Mouse (Mus musculus): Measurements from ENCODE around the gene Olfr1025-ps1. TPM values are rescaled to one million over a fixed set of nuclear protein-coding genes. Genes with fewer than 3 reads are reported as not detected.

Olfr1025-ps1 gene
- not detected in 2 replicates for polyA plus RNA-seq (2016; fragmentation: Nextera tagmentation; extraction: Ambion mirVana)

- no peak for ATAC-seq
- Histone ChIP-seq H3K4me2 (no peak within 1 kb of the TSS), H3K27me3 (replicated peaks) (no peaks in the 10 kb centered on the region), H3K9me3 (replicated peaks) (no peaks in the 10 kb centered on the region), H3K27ac (no peak within 1 kb of the TSS), H3K4me1 (no peaks in the 10 kb centered on the region), H3K4me3 (no peak within 1 kb of the TSS), H3K36me3 (no peaks in the 10 kb centered on the region), H3K9ac (no peak within 1 kb of the TSS)
- WGBS (ENCODE audit: insufficient replicate concordance), result 21% methylated on average over 1 of the region's 1 CpGs
These were observed at the start of gene Olfr1025-ps1 for GRCm38 (mm10) chr2:85914893-85915292. Gene Olfr1025-ps1 (plus strand): TSS chr2:85915193.

- Histone ChIP-seq H3K9ac (no peak within 1 kb of the TSS), H3K4me1 (no peaks in the 10 kb centered on the region), H3K4me2 (no peak within 1 kb of the TSS), H3K27me3 (replicated peaks) (no peaks in the 10 kb centered on the region), H3K4me3 (no peak within 1 kb of the TSS), H3K27ac (no peak within 1 kb of the TSS), H3K36me3 (no peaks in the 10 kb centered on the region), H3K9me3 (replicated peaks) (no peaks in the 10 kb centered on the region)
- WGBS (ENCODE audit: insufficient replicate concordance), result 41% methylated on average over 2 of the region's 2 CpGs
- ATAC-seq, result no peak
These were observed 46.7 kb upstream of the Olfr1025-ps1 start, which contains the start of gene Olfr1022 for GRCm38 (mm10) chr2:85868294-85868693. Gene Olfr1022 (plus strand): TSS chr2:85868594.

GRCm38 (mm10) chr2:85885340-85885739, 29.7 kb upstream of the Olfr1025-ps1 start, which contains the start of gene Olfr1023:
Gene Olfr1023 (plus strand): TSS chr2:85885640.
- Histone ChIP-seq H3K36me3 (no peaks in the 10 kb centered on the region), H3K27ac (no peak within 1 kb of the TSS), H3K4me3 (no peak within 1 kb of the TSS), H3K4me1 (no peaks in the 10 kb centered on the region), H3K4me2 (no peak within 1 kb of the TSS), H3K9me3 (replicated peaks) (no peaks in the 10 kb centered on the region), H3K27me3 (replicated peaks) (no peaks in the 10 kb centered on the region), H3K9ac (no peak within 1 kb of the TSS)
- no peak for ATAC-seq
- WGBS (ENCODE audit: insufficient replicate concordance), result 41% methylated on average over 2 of the region's 2 CpGs

GRCm38 (mm10) chr2:85904952-85905351, 10.0 kb upstream of the Olfr1025-ps1 start, which contains the start of gene Olfr1024:
Gene Olfr1024 (minus strand): TSS chr2:85905052.
- Histone ChIP-seq H3K9me3 (replicated peaks) (no peaks in the 10 kb centered on the region), H3K4me2 (no peak within 1 kb of the TSS), H3K9ac (no peak within 1 kb of the TSS), H3K4me3 (no peak within 1 kb of the TSS), H3K27ac (no peak within 1 kb of the TSS), H3K27me3 (replicated peaks) (no peaks in the 10 kb centered on the region), H3K36me3 (no peaks in the 10 kb centered on the region), H3K4me1 (no peaks in the 10 kb centered on the region)
- ATAC-seq, result no peak
- 69% methylated on average over 3 of the region's 3 CpGs for WGBS (ENCODE audit: insufficient replicate concordance)

- Histone ChIP-seq H3K27ac (no peak overlapping the region), H3K36me3 (no peaks in the 10 kb centered on the region), H3K4me2 (no peak overlapping the region), H3K4me1 (no peaks in the 10 kb centered on the region), H3K27me3 (replicated peaks) (no peaks in the 10 kb centered on the region), H3K9ac (no peak overlapping the region), H3K4me3 (no peak overlapping the region), H3K9me3 (replicated peaks) (no peaks in the 10 kb centered on the region)
- no peak for ATAC-seq
These were observed 1.8 kb upstream of the Olfr1025-ps1 start for GRCm38 (mm10) chr2:85913197-85913596.

GRCm38 (mm10) chr2:85921258-85921657, 6.3 kb downstream of the Olfr1025-ps1 start, which contains the start of gene Olfr1026:
Gene Olfr1026 (plus strand): TSS chr2:85921558.
- no peak within 1 kb of the TSS for H3K27ac ChIP-seq
- H3K4me1 ChIP-seq, result no peaks in the 10 kb centered on the region
- H3K36me3 ChIP-seq, result no peaks in the 10 kb centered on the region
- H3K4me2 ChIP-seq, result no peak within 1 kb of the TSS
- no peak within 1 kb of the TSS for H3K9ac ChIP-seq
- H3K9me3 ChIP-seq (replicated peaks), result no peaks in the 10 kb centered on the region
- H3K4me3 ChIP-seq, result no peak within 1 kb of the TSS
- H3K27me3 ChIP-seq (replicated peaks), result no peaks in the 10 kb centered on the region
- 74% methylated on average over 3 of the region's 3 CpGs for WGBS (ENCODE audit: insufficient replicate concordance)
- no peak for ATAC-seq

GRCm38 (mm10) chr2:85950137-85950536, 35.1 kb downstream of the Olfr1025-ps1 start, which contains the start of gene Olfr1028:
Gene Olfr1028 (plus strand): TSS chr2:85950437.
- H3K36me3 ChIP-seq, result no peaks in the 10 kb centered on the region
- no peak within 1 kb of the TSS for H3K27ac ChIP-seq
- H3K4me2 ChIP-seq, result no peak within 1 kb of the TSS
- H3K4me1 ChIP-seq, result no peaks in the 10 kb centered on the region
- ATAC-seq, result no peak
- 38% methylated on average over 1 of the region's 1 CpGs for WGBS (ENCODE audit: insufficient replicate concordance)
- H3K4me3 ChIP-seq, result no peak within 1 kb of the TSS
- H3K9ac ChIP-seq, result no peak within 1 kb of the TSS
- H3K9me3 ChIP-seq (replicated peaks), result no peaks in the 10 kb centered on the region
- H3K27me3 ChIP-seq (replicated peaks), result no peaks in the 10 kb centered on the region

Other genes with a start within 250 kb of the Olfr1025-ps1 start
- gene Olfr1006, start 236.4 kb upstream of the Olfr1025-ps1 start, polyA plus RNA-seq (2016; fragmentation: Nextera tagmentation; extraction: Ambion mirVana), result not detected in 2 replicates
- not detected in 2 replicates for gene Olfr1008, start 225.8 kb upstream of the Olfr1025-ps1 start, polyA plus RNA-seq (2016; fragmentation: Nextera tagmentation; extraction: Ambion mirVana)
- gene Olfr1009, start 199.8 kb upstream of the Olfr1025-ps1 start, polyA plus RNA-seq (2016; fragmentation: Nextera tagmentation; extraction: Ambion mirVana), result not detected in 2 replicates
- gene Olfr1012, start 152.4 kb upstream of the Olfr1025-ps1 start, polyA plus RNA-seq (2016; fragmentation: Nextera tagmentation; extraction: Ambion mirVana), result not detected in 2 replicates
- not detected in 2 replicates for gene Olfr1013, start 148.1 kb upstream of the Olfr1025-ps1 start, polyA plus RNA-seq (2016; fragmentation: Nextera tagmentation; extraction: Ambion mirVana)
- not detected in 2 replicates for gene Olfr1014, start 142.5 kb upstream of the Olfr1025-ps1 start, polyA plus RNA-seq (2016; fragmentation: Nextera tagmentation; extraction: Ambion mirVana)
- gene Olfr1015, start 133.2 kb upstream of the Olfr1025-ps1 start, polyA plus RNA-seq (2016; fragmentation: Nextera tagmentation; extraction: Ambion mirVana), result not detected in 2 replicates
- not detected in 2 replicates for gene Olfr1016, start 112.6 kb upstream of the Olfr1025-ps1 start, polyA plus RNA-seq (2016; fragmentation: Nextera tagmentation; extraction: Ambion mirVana)
- not detected in 2 replicates for gene Olfr1018, start 96.7 kb upstream of the Olfr1025-ps1 start, polyA plus RNA-seq (2016; fragmentation: Nextera tagmentation; extraction: Ambion mirVana)
- gene Olfr1019, start 69.7 kb upstream of the Olfr1025-ps1 start, polyA plus RNA-seq (2016; fragmentation: Nextera tagmentation; extraction: Ambion mirVana), result not detected in 2 replicates
- gene Olfr1020, start 68.2 kb upstream of the Olfr1025-ps1 start, polyA plus RNA-seq (2016; fragmentation: Nextera tagmentation; extraction: Ambion mirVana), result not detected in 2 replicates
- not detected in 2 replicates for gene Olfr1022, start 46.6 kb upstream of the Olfr1025-ps1 start, polyA plus RNA-seq (2016; fragmentation: Nextera tagmentation; extraction: Ambion mirVana)
- not detected in 2 replicates for gene Olfr1023, start 29.6 kb upstream of the Olfr1025-ps1 start, polyA plus RNA-seq (2016; fragmentation: Nextera tagmentation; extraction: Ambion mirVana)
- not detected in 2 replicates for gene Olfr1024, start 10.1 kb upstream of the Olfr1025-ps1 start, polyA plus RNA-seq (2016; fragmentation: Nextera tagmentation; extraction: Ambion mirVana)
- gene Olfr1026, start 6.4 kb downstream of the Olfr1025-ps1 start, polyA plus RNA-seq (2016; fragmentation: Nextera tagmentation; extraction: Ambion mirVana), result not detected in 2 replicates
- gene Olfr1028, start 35.2 kb downstream of the Olfr1025-ps1 start, polyA plus RNA-seq (2016; fragmentation: Nextera tagmentation; extraction: Ambion mirVana), result not detected in 2 replicates
- not detected in 2 replicates for gene Olfr1029, start 58.7 kb downstream of the Olfr1025-ps1 start, polyA plus RNA-seq (2016; fragmentation: Nextera tagmentation; extraction: Ambion mirVana)
- not detected in 2 replicates for gene Olfr1030, start 64.1 kb downstream of the Olfr1025-ps1 start, polyA plus RNA-seq (2016; fragmentation: Nextera tagmentation; extraction: Ambion mirVana)
- gene Olfr1031, start 75.1 kb downstream of the Olfr1025-ps1 start, polyA plus RNA-seq (2016; fragmentation: Nextera tagmentation; extraction: Ambion mirVana), result not detected in 2 replicates
- not detected in 2 replicates for gene Olfr1032, start 90.3 kb downstream of the Olfr1025-ps1 start, polyA plus RNA-seq (2016; fragmentation: Nextera tagmentation; extraction: Ambion mirVana)
- gene Olfr1033, start 105.4 kb downstream of the Olfr1025-ps1 start, polyA plus RNA-seq (2016; fragmentation: Nextera tagmentation; extraction: Ambion mirVana), result 0.07 and 0.51 TPM in 2 replicates
- not detected in 2 replicates for gene Olfr1034, start 130.7 kb downstream of the Olfr1025-ps1 start, polyA plus RNA-seq (2016; fragmentation: Nextera tagmentation; extraction: Ambion mirVana)
- gene Olfr1036, start 158.8 kb downstream of the Olfr1025-ps1 start, polyA plus RNA-seq (2016; fragmentation: Nextera tagmentation; extraction: Ambion mirVana), result not detected in 2 replicates
- not detected in 2 replicates for gene Olfr1037, start 172.2 kb downstream of the Olfr1025-ps1 start, polyA plus RNA-seq (2016; fragmentation: Nextera tagmentation; extraction: Ambion mirVana)
- gene Olfr1039, start 220.7 kb downstream of the Olfr1025-ps1 start, polyA plus RNA-seq (2016; fragmentation: Nextera tagmentation; extraction: Ambion mirVana), result not detected in 2 replicates
- gene Olfr1040, start 231.5 kb downstream of the Olfr1025-ps1 start, polyA plus RNA-seq (2016; fragmentation: Nextera tagmentation; extraction: Ambion mirVana), result not detected in 2 replicates
- gene Olfr1042, start 246.6 kb downstream of the Olfr1025-ps1 start, polyA plus RNA-seq (2016; fragmentation: Nextera tagmentation; extraction: Ambion mirVana), result not detected in 2 replicates